Mouse (Mus musculus) myocyte (in vitro differentiated cells): ENCODE measurements at regions not wholly inside any gene's neighbourhood (a gene's known extent, or its start where the extent isn't known, plus 50 kb on each side); places are given as distances from the start of the nearest gene placed in this dataset.

ENCODE experiments used
- E2F4 ChIP-seq: IDR thresholded peaks from one replicate; pipeline ENCODE4 v1.6.1; 2011; ENCODE audit warnings: mild to moderate bottlenecking, control low read depth, moderate library complexity; ENCODE audit not compliant: insufficient read depth
- MAX ChIP-seq: IDR thresholded peaks from one replicate; pipeline ENCODE4 v1.6.1; 2011; ENCODE audit warnings: low read depth, mild to moderate bottlenecking, control low read depth
- POLR2A ChIP-seq: IDR thresholded peaks from one replicate; pipeline ENCODE4 v1.6.1; 2011; ENCODE audit warnings: low read depth, mild to moderate bottlenecking, control low read depth, moderate library complexity; ENCODE audit not compliant: insufficient read length
- POLR2AphosphoS2 ChIP-seq: IDR thresholded peaks from one replicate; pipeline ENCODE4 v1.6.1; 2011; ENCODE audit warnings: low read depth, control low read depth; ENCODE audit not compliant: insufficient read length
- TCF3 ChIP-seq: IDR thresholded peaks from one replicate; pipeline ENCODE4 v1.6.1; 2011; ENCODE audit warnings: low read depth, control low read depth; ENCODE audit not compliant: insufficient read length
- USF1 ChIP-seq: IDR thresholded peaks from one replicate; pipeline ENCODE4 v1.6.1; 2011; ENCODE audit warnings: low read depth, mild to moderate bottlenecking, control low read depth, moderate library complexity

- TF ChIP-seq POLR2A (no peak), POLR2AphosphoS2 (no peak), MAX (no peak), USF1 (no peak), TCF3 (no peak), E2F4 (no peak)
These were observed 91.4 kb upstream of the Nabp1 start for GRCm38 (mm10) chr1:51569625-51570024.
